Mouse (Mus musculus) 3T3-L1 (cell line): ENCODE data around the gene Atp13a3.
A peak's percentile ranks its signal among the peaks of the same experiment; 100 is the strongest.
"Not testable (repeated sequence)": the region's sequence is repeated elsewhere in the genome, so short reads cannot be mapped to it uniquely, and the experiment has no call there.

ENCODE experiments used
- DNase-seq: peaks from one replicate; pipeline ENCODE4 v3.0.0-alpha.2; 2015; ENCODE audit warnings: low read depth, low spot score

Gene Atp13a3

GRCm38 (mm10) chr16:30353489-30353888 lies 52.3 kb downstream of the Atp13a3 start:
- DNase-seq, result not testable (repeated sequence)

DNA sequence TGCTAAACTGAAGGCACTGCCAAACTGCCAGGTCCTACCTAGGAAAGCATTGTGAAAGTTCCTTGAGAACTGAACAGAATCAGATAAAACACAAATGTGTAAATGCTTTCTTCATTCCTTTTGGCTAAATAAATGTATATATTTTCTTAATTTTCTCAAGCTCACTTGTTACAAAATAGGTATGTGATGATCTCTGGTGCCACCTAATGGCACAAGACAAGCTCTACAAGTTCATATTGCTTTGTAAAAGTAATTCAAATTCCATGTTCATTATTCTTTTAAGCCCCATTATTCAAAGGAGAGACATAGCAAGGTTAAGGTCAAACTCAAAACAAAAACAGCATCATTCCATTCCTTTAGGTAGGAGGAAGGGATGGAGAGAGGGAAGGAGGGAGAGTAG lies 91.5 kb downstream of the Atp13a3 start:
- DNase-seq, result peak; percentile 68

DNA sequence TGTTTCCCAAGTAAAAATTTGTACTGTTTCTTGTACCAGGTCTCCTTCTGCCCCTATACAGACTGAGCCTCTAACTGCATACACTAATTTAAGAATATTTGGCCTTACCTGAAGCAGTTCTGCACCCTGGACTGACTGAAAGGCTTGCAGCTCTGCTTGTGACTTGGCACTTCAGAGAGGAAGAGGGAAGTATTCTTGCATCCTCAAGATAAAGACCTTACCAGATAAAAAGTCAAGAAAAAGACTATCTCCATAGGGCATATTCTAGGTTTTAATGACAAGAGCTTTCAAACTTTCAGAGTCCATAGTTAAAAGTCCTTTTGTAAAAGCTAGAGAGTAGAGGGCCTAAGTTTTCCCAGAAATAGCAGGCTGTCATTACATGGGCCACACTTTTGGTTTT lies 95.1 kb downstream of the Atp13a3 start, which contains the start of gene Gp5:
Gene Gp5 (minus strand): TSS at position 133 of the 400 bp plus-strand sequence.
- no peak for DNase-seq

- DNase-seq, result no peak
These were observed 95.6 kb downstream of the Atp13a3 start for GRCm38 (mm10) chr16:30310171-30310515.

DNA sequence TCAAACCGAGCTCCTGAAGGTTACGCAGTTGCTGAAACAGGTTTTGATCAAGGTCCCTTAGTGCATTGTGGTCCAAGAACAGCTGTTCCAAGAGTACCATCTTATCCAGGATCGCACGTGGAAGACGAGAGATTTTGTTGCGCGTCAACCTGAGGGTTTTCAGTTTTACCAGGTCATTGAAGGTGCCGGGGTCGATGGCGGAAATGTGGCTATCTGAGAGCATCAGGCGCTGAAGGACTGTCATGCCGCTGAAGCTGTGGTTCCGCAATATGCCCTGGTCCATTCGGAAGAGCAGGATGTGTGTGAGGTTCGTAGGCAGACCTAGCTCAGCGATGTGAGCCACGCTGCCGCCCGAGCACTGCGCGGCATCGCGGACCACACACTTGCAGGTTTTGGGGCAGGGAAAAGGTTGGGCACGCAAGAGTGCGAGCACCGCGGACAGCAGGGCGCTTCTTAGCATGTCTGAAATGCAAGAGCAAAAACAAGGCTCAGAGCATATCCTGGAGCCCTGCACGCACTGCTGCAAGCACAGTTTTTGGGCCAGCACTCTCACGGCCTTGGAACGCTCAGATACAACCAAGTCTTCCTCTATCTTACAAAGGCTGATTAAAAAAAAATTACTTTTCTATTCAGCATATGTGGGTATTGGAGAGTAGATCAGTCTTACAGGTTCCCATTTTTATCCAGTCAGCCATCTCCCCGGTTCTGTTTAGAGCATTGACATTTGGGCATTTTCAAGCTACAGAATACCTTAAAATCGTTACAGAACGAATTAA lies 96.2 kb downstream of the Atp13a3 start:
- DNase-seq, result no peak

- no peak for DNase-seq
These were observed 97.0 kb downstream of the Atp13a3 start for GRCm38 (mm10) chr16:30308616-30309394.

DNA sequence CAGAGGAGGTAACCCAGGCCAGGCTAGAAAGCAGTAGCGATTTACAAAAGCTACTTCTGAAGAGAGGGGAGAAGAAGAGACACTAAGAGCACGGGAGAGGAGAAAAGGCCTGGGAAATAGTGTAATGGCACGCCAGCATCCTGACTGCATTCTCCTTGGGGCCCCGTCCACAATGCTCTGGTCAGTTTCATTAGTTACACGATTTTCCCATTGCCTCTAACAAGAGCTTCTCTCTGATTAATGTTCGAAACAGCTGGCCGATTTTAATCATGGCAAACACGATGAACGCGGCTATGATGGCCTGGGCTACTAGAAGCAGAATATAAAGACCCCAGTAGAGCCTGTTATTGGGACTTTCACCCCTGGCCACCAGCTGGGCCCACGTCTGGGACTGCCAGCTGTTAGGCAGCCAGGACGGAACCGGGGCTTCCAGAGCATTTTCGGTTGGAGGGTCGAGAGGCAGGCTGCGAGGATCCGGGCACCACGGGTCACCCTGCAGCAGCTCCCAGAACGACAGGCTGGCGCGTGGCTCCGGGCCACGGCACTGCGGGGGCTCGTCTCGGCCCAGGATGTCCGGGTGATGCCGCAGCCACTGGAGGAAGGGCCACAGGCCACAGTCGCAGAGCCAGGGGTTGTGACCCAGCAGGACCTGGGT lies 97.7 kb downstream of the Atp13a3 start:
- DNase-seq, result no peak

DNA sequence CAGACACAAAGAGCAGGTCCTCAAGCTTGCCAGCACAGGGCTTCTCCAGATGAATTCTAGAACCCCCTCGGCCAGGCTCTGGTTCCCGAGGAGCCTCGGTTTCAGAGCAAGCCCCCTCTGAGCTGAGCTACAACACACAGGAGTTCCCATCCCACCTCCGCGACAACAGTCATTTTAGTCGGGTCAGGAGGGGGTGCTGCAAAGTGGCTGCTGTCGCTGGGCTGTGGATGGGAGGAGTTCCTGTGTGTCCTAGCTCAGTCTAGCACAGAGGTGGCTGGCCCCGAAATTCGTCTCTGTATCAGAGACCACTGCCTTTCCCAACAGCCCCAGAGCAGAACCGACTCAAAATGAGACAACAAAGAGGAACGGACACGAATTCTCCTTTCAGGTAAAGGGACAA lies 98.5 kb downstream of the Atp13a3 start:
- no peak for DNase-seq

- DNase-seq, result no peak
These were observed 99.7 kb downstream of the Atp13a3 start for GRCm38 (mm10) chr16:30306102-30306501.

DNA sequence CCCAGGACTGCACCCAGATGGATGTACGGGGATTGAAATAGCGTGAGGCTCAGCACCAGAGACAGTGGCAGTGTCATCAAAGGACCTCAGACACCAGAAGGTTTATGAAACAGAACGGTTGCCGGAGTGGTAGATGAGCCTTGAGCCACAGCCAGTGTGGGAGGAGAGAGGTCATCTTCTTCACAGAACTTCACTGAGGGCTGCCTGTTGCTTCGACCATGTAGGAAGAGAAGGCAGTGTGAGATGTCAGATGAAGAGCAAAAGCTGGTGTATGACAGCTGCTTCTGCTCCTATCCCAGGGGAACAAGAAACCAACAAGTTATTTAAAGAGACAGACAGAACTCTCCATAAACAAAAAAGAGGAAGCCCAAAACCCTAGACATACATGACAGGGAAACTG lies 101.5 kb downstream of the Atp13a3 start:
- DNase-seq, result no peak

DNA sequence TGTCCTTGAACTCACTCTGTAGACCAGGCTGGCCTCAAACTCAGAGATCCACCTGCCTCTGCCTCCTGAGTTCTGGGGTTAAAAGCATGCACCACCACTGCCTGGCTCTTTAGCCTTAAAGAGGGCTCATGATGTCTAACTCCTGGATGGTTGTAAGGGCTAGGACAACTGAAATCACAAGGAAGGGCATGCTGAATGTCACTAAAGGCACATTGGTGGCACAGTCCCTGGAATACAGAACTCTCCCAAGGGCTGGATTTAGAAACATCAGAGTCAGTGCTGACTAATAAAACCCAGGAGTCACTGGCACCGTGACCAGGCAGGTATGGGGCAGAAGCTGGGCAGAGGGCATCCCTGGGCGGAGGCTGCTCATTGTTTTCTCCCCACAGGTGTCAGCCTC lies 102.4 kb downstream of the Atp13a3 start:
- no peak for DNase-seq

DNA sequence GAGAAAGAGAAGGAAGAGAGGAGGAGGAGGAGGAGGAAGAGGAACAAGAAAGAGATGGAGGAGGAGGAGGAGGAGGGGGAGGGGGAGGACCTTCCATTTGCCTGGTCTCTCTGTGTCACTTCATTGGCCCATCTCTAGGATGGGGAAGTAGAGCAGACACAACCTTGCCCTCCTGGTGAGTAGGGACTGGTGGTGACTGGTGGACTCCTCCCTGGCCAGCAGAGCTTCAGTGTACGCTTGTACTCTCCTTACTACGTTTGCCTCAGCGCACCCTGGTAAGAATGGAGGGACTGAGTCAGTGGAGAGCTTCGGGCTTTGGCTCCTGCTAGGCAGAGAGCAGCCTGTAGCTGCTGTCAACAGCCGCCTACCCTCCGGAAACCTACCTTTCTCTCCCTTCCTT lies 103.1 kb downstream of the Atp13a3 start:
- DNase-seq, result no peak

DNA sequence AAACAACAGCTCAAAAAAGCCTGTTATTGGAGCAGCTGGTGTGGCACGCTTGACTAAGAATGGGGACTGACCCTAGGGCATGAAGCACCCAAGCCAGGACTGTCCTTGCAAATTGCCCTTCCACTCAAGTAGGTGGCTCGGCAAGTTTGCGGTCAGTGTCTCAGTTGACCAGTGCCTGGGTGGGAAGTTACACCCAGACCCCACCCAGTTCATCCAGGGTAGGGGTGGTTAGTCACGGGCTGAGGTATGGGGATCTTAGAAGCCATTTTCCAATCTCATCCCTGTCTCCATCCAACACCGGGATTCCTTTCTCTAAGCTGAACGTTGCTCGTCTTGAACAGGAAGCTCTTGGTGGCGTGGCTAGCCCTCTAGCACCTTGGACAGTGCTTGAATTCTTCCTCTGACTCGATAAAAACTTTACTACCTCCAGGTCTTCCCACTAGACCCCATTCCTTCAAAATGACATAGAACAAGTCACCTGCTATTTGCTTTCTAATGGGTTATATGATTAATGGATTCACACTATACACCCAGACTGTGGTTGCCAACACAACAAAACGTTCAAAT lies 106.0 kb downstream of the Atp13a3 start:
- DNase-seq, result peak; percentile 38

GRCm38 (mm10) chr16:30297450-30297849 lies 108.3 kb downstream of the Atp13a3 start:
- no peak for DNase-seq

GRCm38 (mm10) chr16:30296601-30297275 lies 109.0 kb downstream of the Atp13a3 start:
- no peak for DNase-seq

DNA sequence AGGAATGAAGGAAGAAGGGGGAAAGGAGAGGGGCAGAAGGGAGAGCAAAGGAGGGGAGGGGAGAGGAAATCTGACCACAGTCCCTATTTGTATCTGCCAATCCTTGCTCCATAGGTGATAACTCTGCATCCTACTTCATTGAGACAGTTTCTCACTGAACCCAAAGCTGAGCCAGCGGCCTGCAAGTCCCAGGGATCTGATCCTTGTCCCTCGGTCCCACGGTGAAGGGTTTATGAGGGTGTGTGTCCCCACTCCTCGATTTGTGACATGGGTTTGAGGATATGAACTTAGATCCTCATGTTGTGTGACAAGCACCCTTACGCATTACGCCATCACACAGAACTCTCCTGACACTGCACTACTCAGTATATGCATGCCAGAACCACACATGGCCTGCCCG lies 110.7 kb downstream of the Atp13a3 start:
- no peak for DNase-seq

DNA sequence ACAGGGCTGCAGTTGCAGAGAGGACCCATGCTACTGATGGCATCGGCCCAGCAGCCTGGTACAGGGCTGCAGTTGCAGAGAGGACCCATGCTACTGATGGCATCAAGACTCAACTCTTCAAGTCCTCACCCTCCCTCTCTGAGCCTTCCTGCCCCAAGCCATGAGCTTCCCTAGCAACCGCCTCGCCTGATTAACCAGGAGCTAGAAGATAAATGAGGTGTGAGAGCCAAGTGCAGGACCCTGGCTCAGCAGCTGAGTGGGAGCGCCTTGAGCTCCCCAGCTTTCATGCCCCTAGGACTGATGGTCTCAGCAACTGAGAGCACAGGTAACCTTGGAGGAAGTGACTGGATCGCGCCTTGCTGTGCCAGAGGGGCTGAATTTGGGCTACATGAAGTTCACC lies 115.3 kb downstream of the Atp13a3 start:
- no peak for DNase-seq

- peak; percentile 81 for DNase-seq
These were observed 120.1 kb downstream of the Atp13a3 start for GRCm38 (mm10) chr16:30285701-30286100.

GRCm38 (mm10) chr16:30283743-30284337 lies 121.9 kb downstream of the Atp13a3 start:
- DNase-seq, result peak; percentile 41

DNA sequence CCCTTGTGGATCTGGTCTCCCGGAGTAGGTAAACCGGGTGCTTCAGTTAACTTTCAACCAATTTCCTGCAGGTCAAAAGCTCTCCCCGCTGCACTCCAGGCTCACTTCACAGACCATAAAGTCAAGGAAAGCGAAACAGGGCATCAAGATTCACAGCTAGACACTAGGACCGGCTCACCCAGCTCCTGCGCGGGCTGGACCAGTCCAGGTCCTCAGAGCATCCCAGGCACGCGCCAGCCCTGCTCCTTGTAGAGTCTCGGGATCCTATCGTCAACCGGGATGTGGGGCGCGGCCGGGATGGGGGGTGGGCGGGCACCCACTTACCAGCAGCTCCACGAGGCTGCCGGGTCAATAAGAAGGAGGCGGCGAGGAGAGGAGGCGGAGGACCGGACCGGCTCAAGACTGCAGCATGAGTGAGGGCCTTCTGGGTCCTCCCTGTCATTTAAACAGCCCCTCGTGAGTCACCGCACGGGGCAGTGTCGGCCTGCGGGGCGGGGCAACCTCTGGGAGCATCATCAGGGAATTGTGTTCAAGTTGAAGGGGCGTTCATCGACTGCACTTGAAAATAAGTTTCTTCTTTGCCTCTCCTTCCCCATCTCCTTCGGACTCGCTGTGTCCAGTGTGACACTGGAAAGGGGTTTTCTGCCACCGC lies 122.8 kb downstream of the Atp13a3 start, which contains the start of gene Lrrc15:
Gene Lrrc15 (minus strand): TSS at position 413 of the 652 bp plus-strand sequence.
- DNase-seq, result no peak
